Mouse (Mus musculus) stomach, postnatal 0 days (tissue): ENCODE measurements around the gene Dnah11.

ENCODE experiments used
- CTCF ChIP-seq: IDR thresholded peaks from 2 replicates; pipeline ENCODE4 v1.5.1; 2016; ENCODE audit warnings: antibody characterized with exemption, low read depth, mild to moderate bottlenecking, moderate library complexity
- EP300 ChIP-seq: optimal IDR thresholded peaks from 2 replicates; pipeline ENCODE3; 2016; ENCODE audit warnings: antibody characterized with exemption

- TF ChIP-seq CTCF (no peak), EP300 (no peak)
Observed at GRCm38 (mm10) chr12:118080441-118080840, 118.4 kb downstream of the Dnah11 start.
